Mouse (Mus musculus) kidney, postnatal 0 days (tissue): ENCODE data around the gene Galk1. TPM values are rescaled to one million over a fixed set of nuclear protein-coding genes. Genes with fewer than 3 reads are reported as not detected.

Experiments used
- ATAC-seq: fragments of 200-750 bp; cut with Nextera tagmentation; replicated peaks from 2 replicates; pipeline ENCODE4 v1.8.0; 2017; ENCODE audit warnings: low read depth, moderate number of reproducible peaks, moderate TSS enrichment, moderate library complexity; ENCODE audit not compliant: low FRiP score
- DNase-seq: peaks from one replicate; pipeline ENCODE4 v3.0.0-alpha.2; 2016; ENCODE audit warnings: low spot score
- H3K27ac ChIP-seq: fragments of 300-500 bp; sonication (generic); 2 replicates; pipeline ENCODE4 v1.5.1; 2014; ENCODE audit warnings: mild to moderate bottlenecking
- H3K27me3 ChIP-seq: fragments of 300-500 bp; sonication (generic); 2 replicates; pipeline ENCODE4 v1.6.1; 2014; ENCODE audit warnings: low read length, mixed read lengths; ENCODE audit not compliant: insufficient read depth
- H3K36me3 ChIP-seq: fragments of 300-500 bp; sonication (generic); 2 replicates; pipeline ENCODE4 v1.6.1; 2014; ENCODE audit warnings: low read length, mixed read lengths; ENCODE audit not compliant: insufficient read depth
- H3K4me1 ChIP-seq: fragments of 300-500 bp; sonication (generic); replicated peaks from 2 replicates; pipeline ENCODE4 v1.6.1; 2014; ENCODE audit warnings: antibody characterized with exemption, low read length, mixed read lengths; ENCODE audit not compliant: insufficient read depth
- H3K4me2 ChIP-seq: fragments of 300-500 bp; sonication (generic); 2 replicates; pipeline ENCODE4 v1.6.1; 2014; ENCODE audit warnings: mild to moderate bottlenecking, low read length, moderate library complexity, mixed read lengths
- H3K4me3 ChIP-seq: fragments of 300-500 bp; sonication (generic); replicated peaks from 2 replicates; pipeline ENCODE4 v1.5.1; 2014; ENCODE audit warnings: low read depth, low read length
- H3K9ac ChIP-seq: fragments of 300-500 bp; sonication (generic); 2 replicates; pipeline ENCODE4 v1.6.1; 2014; ENCODE audit warnings: low read depth, low read length
- H3K9me3 ChIP-seq: fragments of 300-500 bp; sonication (generic); replicated peaks from 2 replicates; pipeline ENCODE4 v1.6.1; 2016; ENCODE audit warnings: low read length, inconsistent platforms, mixed read lengths
- CTCF ChIP-seq: IDR thresholded peaks from 2 replicates; pipeline ENCODE4 v1.5.1; 2016; ENCODE audit warnings: antibody characterized with exemption, low read depth, mild to moderate bottlenecking, moderate library complexity
- WGBS: fragments of 180-500 bp; shearing (Covaris S2); extraction: QIAGEN DNeasy Blood & Tissue Kit; methylation state at CpG from one replicate; pipeline ENCODE4 v1.1.7; 2014; 5-methylcytosine and 5-hydroxymethylcytosine counted together
- polyA plus RNA-seq: library from polyadenylated mRNA; unstranded; fragments of >200 nt; fragmentation: Nextera tagmentation; extraction: Ambion mirVana; gene quantifications from 2 replicates; pipeline ENCODE4 v1.2.1, GENCODE M21; 2015

Galk1 gene
- polyA plus RNA-seq, 1 experiment from 2014 or later: 149 TPM

GRCm38 (mm10) chr11:116002894-116003293, 9.6 kb downstream of the Galk1 start:
- 87% methylated on average over 3 of the region's 3 CpGs for WGBS

DNA sequence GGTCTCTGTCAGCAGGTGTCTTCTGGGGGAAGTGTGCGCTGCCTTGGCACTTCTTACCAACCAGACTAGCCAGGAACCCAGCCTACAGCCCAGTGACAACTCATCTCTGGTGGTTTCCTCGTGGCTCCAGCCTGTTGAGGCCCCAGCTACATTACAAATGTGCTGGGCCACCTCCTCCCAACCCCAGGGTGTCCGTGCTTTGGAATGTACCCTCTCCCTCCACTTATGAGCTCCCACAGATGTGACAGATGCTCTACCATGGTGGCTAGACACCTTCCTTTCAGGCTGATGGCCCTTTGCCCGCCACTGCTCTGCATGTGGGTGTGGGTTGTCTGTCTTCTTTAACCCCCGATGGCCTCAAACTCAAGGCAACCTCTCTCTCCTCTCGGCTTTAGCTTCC, 10.8 kb downstream of the Galk1 start:
- ATAC-seq: no peak
- H3K4me3 ChIP-seq: no peak overlapping the region
- H3K4me1 ChIP-seq: peaks cover 13% of the 10 kb centered on the region; the same call in 1 of the 2 replicates
- no peak for DNase-seq
- no peaks in the 10 kb centered on the region; the same call in 1 of the 2 replicates for H3K27me3 ChIP-seq
- no peaks in the 10 kb centered on the region for H3K9me3 ChIP-seq
- H3K27ac ChIP-seq: no peak overlapping the region
- TF ChIP-seq CTCF: no peak
- H3K4me2 ChIP-seq: no peak overlapping the region
- WGBS: 63% methylated on average over 6 of the region's 6 CpGs
- no peak overlapping the region for H3K9ac ChIP-seq
- no peaks in the 10 kb centered on the region for H3K36me3 ChIP-seq

More at GRCm38 (mm10) chr11:116002894-116003293, 9.6 kb downstream of the Galk1 start:
- Histone ChIP-seq H3K27ac (no peak overlapping the region), H3K4me1 (peaks cover 13% of the 10 kb centered on the region; the same call in 1 of the 2 replicates), H3K4me3 (no peak overlapping the region), H3K36me3 (0 out of 2 replicates have a peak, but pooled peaks cover 1% of the 10 kb centered on the region), H3K27me3 (no peaks in the 10 kb centered on the region; the same call in 1 of the 2 replicates), H3K9me3 (no peaks in the 10 kb centered on the region), H3K4me2 (no peak overlapping the region), H3K9ac (no peak overlapping the region)
- DNase-seq (no peak), ATAC-seq (no peak)
- TF ChIP-seq CTCF: peak; percentile 37

GRCm38 (mm10) chr11:116000607-116001006, 11.9 kb downstream of the Galk1 start:
- Histone ChIP-seq H3K9ac (no peak overlapping the region), H3K4me1 (peaks cover 13% of the 10 kb centered on the region; the same call in 1 of the 2 replicates), H3K36me3 (no peaks in the 10 kb centered on the region), H3K4me3 (no peak overlapping the region), H3K4me2 (no peak overlapping the region), H3K9me3 (no peaks in the 10 kb centered on the region), H3K27ac (no peak overlapping the region), H3K27me3 (no peaks in the 10 kb centered on the region; the same call in 1 of the 2 replicates)
- no peak for TF ChIP-seq CTCF
- WGBS: 44% methylated on average over 10 of the region's 10 CpGs
- no peak for DNase-seq
- peak; percentile 8; the same call in 1 of the 2 replicates for ATAC-seq

- H3K4me2 ChIP-seq: peak overlapping the region; percentile 18; the same call in 1 of the 2 replicates
- H3K36me3 ChIP-seq: no peaks in the 10 kb centered on the region
- WGBS: 13% methylated on average over 14 of the region's 14 CpGs
- no peaks in the 10 kb centered on the region for H3K9me3 ChIP-seq
- H3K4me1 ChIP-seq: 0 out of 2 replicates have a peak, but pooled peaks cover 8% of the 10 kb centered on the region
- H3K27me3 ChIP-seq: no peaks in the 10 kb centered on the region; the same call in 1 of the 2 replicates
- H3K27ac ChIP-seq: no peak overlapping the region
- H3K4me3 ChIP-seq: no peak overlapping the region
- peak; percentile 78 for TF ChIP-seq CTCF
- DNase-seq (peak; percentile 87), ATAC-seq (0 out of 2 replicates have a peak, but pooled peaks have one; percentile 17)
- no peak overlapping the region for H3K9ac ChIP-seq
Observed at GRCm38 (mm10) chr11:115999538-116000143, 12.9 kb downstream of the Galk1 start.

- no peak overlapping the region for H3K4me2 ChIP-seq
- no peak for TF ChIP-seq CTCF
- ATAC-seq: no peak
Observed at GRCm38 (mm10) chr11:115999027-115999426, 13.5 kb downstream of the Galk1 start.

GRCm38 (mm10) chr11:115997662-115998061, 14.9 kb downstream of the Galk1 start:
- ATAC-seq (no peak), DNase-seq (no peak)
- no peaks in the 10 kb centered on the region for H3K36me3 ChIP-seq
- H3K4me2 ChIP-seq: no peak overlapping the region
- no peaks in the 10 kb centered on the region; the same call in 1 of the 2 replicates for H3K27me3 ChIP-seq
- H3K9me3 ChIP-seq: no peaks in the 10 kb centered on the region
- no peak for TF ChIP-seq CTCF
- no peak overlapping the region for H3K27ac ChIP-seq
- WGBS: 77% methylated on average over 5 of the region's 5 CpGs
- H3K9ac ChIP-seq: no peak overlapping the region
- H3K4me1 ChIP-seq: no peaks in the 10 kb centered on the region
- H3K4me3 ChIP-seq: no peak overlapping the region

More at GRCm38 (mm10) chr11:115999027-115999426, 13.5 kb downstream of the Galk1 start:
- no peak overlapping the region for H3K27ac ChIP-seq
- no peak for DNase-seq
- no peak overlapping the region for H3K4me3 ChIP-seq
- H3K9ac ChIP-seq: no peak overlapping the region
- 0 out of 2 replicates have a peak, but pooled peaks cover 2% of the 10 kb centered on the region for H3K4me1 ChIP-seq
- H3K9me3 ChIP-seq: no peaks in the 10 kb centered on the region
- no peaks in the 10 kb centered on the region for H3K36me3 ChIP-seq
- 53% methylated on average over 7 of the region's 7 CpGs for WGBS
- H3K27me3 ChIP-seq: no peaks in the 10 kb centered on the region; the same call in 1 of the 2 replicates
